In genomic region chr6:70751898-70752273, GRCm38 (mm10) we compare ENCODE assay signal across 13 mouse cellular contexts. TPM values are rescaled to one million over a fixed set of nuclear protein-coding genes. Genes with fewer than 3 reads are reported as not detected.
DNase-seq lines count a peak whose midpoint lies in the region; ATAC-seq and TF ChIP-seq lines count a peak whose summit lies in the region.
"Had no signal": no experiment of that assay in that cellular context is flagged by ENCODE, and none has a peak within 500 bp of the region (broad histone marks: within the 10 kb centered on the region; RNA-seq: fewer than 3 reads in every experiment).

No protein-coding gene starts in this region.

- peak; percentile 50 for ATAC-seq in liver, embryonic 16.5 days (ENCODE audit: low read depth)
- no peak for ATAC-seq in activated CD4-positive, CD25-positive, alpha-beta regulatory T cell, adult 4 months
- no peak for ATAC-seq in cerebellum, adult (ENCODE audit: insufficient number of reproducible peaks, low FRiP score, low TSS enrichment)
- ATAC-seq: midbrain, embryonic 13.5 days had no signal

- TF ChIP-seq CTCF in spleen, adult 2 months (IDR thresholded peaks at IDR 0.05; ENCODE audit: extremely low read depth, insufficient read depth, insufficient read length, insufficient replicate concordance) = no peak

- 0 out of 2 replicates have a peak overlapping the region, but pooled peaks have one; percentile 7 for H3K9ac ChIP-seq in liver, embryonic 16.5 days (ENCODE audit: low read depth, low read length)
- H3K9ac ChIP-seq: limb, embryonic 13.5 days; lung, embryonic 15.5 days; midbrain, embryonic 13.5 days; neural tube, embryonic 13.5 days had no signal

- peak overlapping the region; percentile 93 for H3K27ac ChIP-seq in spleen, adult 2 months (ENCODE audit: insufficient read depth, low read length)
- H3K27ac ChIP-seq in limb, embryonic 10.5 days = peak overlapping the region; percentile 14; the same call in 1 of the 2 replicates
- peak overlapping the region; percentile 31 for H3K27ac ChIP-seq in liver, embryonic 16.5 days (ENCODE audit: low read length)
- H3K27ac ChIP-seq: kidney, postnatal 0 days; limb, embryonic 13.5 days; lung, embryonic 15.5 days; macrophage; midbrain, embryonic 13.5 days; neural tube, embryonic 13.5 days had no signal

- H3K4me2 ChIP-seq in liver, embryonic 16.5 days (ENCODE audit: low read depth, low read length) = peak overlapping the region; percentile 52; the same call in 1 of the 2 replicates
- H3K4me2 ChIP-seq: limb, embryonic 13.5 days; lung, embryonic 15.5 days; midbrain, embryonic 13.5 days; neural tube, embryonic 13.5 days had no signal

- no peaks in the 10 kb centered on the region for H3K36me3 ChIP-seq in spleen, adult 2 months (ENCODE audit: control insufficient read depth, insufficient read depth, low read length)
- no peaks in the 10 kb centered on the region for H3K36me3 ChIP-seq in limb, embryonic 10.5 days
- no peaks in the 10 kb centered on the region for H3K36me3 ChIP-seq in liver, embryonic 16.5 days (ENCODE audit: control insufficient read depth, insufficient read depth)
- H3K36me3 ChIP-seq: limb, embryonic 13.5 days; lung, embryonic 15.5 days; midbrain, embryonic 13.5 days; neural tube, embryonic 13.5 days had no signal

- TF ChIP-seq POLR2A in spleen, adult 2 months (IDR thresholded peaks at IDR 0.05; ENCODE audit: low read depth, low read length) = no peak

- H3K4me1 ChIP-seq in spleen, adult 2 months (ENCODE audit: control insufficient read depth, insufficient read depth, insufficient read length) = peaks cover 11% of the 10 kb centered on the region
- H3K4me1 ChIP-seq in limb, embryonic 10.5 days = peaks cover 6% of the 10 kb centered on the region; the same call in 1 of the 2 replicates
- H3K4me1 ChIP-seq in liver, embryonic 16.5 days (ENCODE audit: control insufficient read depth, low read depth, low read length) = peaks cover 10% of the 10 kb centered on the region
- H3K4me1 ChIP-seq: lung, embryonic 15.5 days had no signal

- no peak for DNase-seq in spleen, adult 2 months (ENCODE audit: low read depth in 1 of 2, low spot score in 2 of 2)
- no peak for DNase-seq in spleen, adult 18-20 months
- DNase-seq in limb, embryonic 10.5 days (ENCODE audit: low spot score) = no peak
- no peak for DNase-seq in adrenal gland, adult (ENCODE audit: inconsistent age in 2 of 2, low spot score in 1 of 2)

- no peaks in the 10 kb centered on the region for H3K27me3 ChIP-seq in spleen, adult 2 months (ENCODE audit: control insufficient read depth, insufficient read depth, low read length)
- no peaks in the 10 kb centered on the region for H3K27me3 ChIP-seq in limb, embryonic 10.5 days (ENCODE audit: low read depth, poor library complexity, severe bottlenecking)
- no peaks in the 10 kb centered on the region for H3K27me3 ChIP-seq in liver, embryonic 16.5 days (ENCODE audit: control insufficient read depth, insufficient read depth, low read depth, low read length)
- H3K27me3 ChIP-seq: limb, embryonic 13.5 days; lung, embryonic 15.5 days; midbrain, embryonic 13.5 days; neural tube, embryonic 13.5 days had no signal

- H3K4me3 ChIP-seq in spleen, adult 2 months (ENCODE audit: extremely low read depth, insufficient read depth, insufficient read length) = no peak overlapping the region
- no peak overlapping the region for H3K4me3 ChIP-seq in limb, embryonic 10.5 days
- H3K4me3 ChIP-seq in liver, embryonic 16.5 days (ENCODE audit: low read depth, low read length) = no peak overlapping the region
- H3K4me3 ChIP-seq: limb, embryonic 13.5 days; lung, embryonic 15.5 days; midbrain, embryonic 13.5 days; neural tube, embryonic 13.5 days had no signal

- no peaks in the 10 kb centered on the region for H3K9me3 ChIP-seq in limb, embryonic 10.5 days (replicated peaks)
- no peaks in the 10 kb centered on the region for H3K9me3 ChIP-seq in liver, embryonic 16.5 days (replicated peaks; ENCODE audit: control insufficient read depth, low read length)
- H3K9me3 ChIP-seq: limb, embryonic 13.5 days; lung, embryonic 15.5 days; midbrain, embryonic 13.5 days; neural tube, embryonic 13.5 days had no signal

- WGBS in spleen, adult 2 months = 74% methylated on average over 6 of the region's 6 CpGs
- 78% methylated on average over 6 of the region's 6 CpGs for WGBS in limb, embryonic 10.5 days
- 25% methylated on average over 6 of the region's 6 CpGs for WGBS in liver, embryonic 16.5 days (ENCODE audit: insufficient replicate concordance)

RNA-seq across cellular contexts. Expression of gene Rpia, which starts 40.1 kb away (rescaled TPM):
- 12.7 and 15.1 TPM in 2 replicates for polyA plus RNA-seq in spleen, adult 2 months (2012; rRNA removed)
- polyA plus RNA-seq in limb, embryonic 10.5 days (2016; fragmentation: Nextera tagmentation; extraction: Ambion mirVana) = 2.2 and 2.3 TPM in 2 replicates
- polyA plus RNA-seq in liver, embryonic 16.5 days (2015; fragmentation: Nextera tagmentation; extraction: Ambion mirVana) = 2.0 and 2.3 TPM in 2 replicates
- polyA plus RNA-seq in activated CD4-positive, CD25-positive, alpha-beta regulatory T cell, adult 4 months (2017; shearing (Covaris generic)) = 1 to 10 TPM; 4.2 to 5.2 TPM

Comparison
In these comparisons a context has a peak if more than half of its experiments do, and no peak if none do; other contexts are left out.
1. H3K27ac ChIP-seq: peak in every context shown above with its lines; median percentile 93 in spleen, adult 2 months; 31 in liver, embryonic 16.5 days; 14 in limb, embryonic 10.5 days.